Mouse (Mus musculus) WW6 (cell line): Measurements from ENCODE around the gene Adam26a.
"Not testable (repeated sequence)": the region's sequence is repeated elsewhere in the genome, so short reads cannot be mapped to it uniquely, and the experiment has no call there.

ENCODE experiments used
- DNase-seq: peaks from one replicate; pipeline ENCODE4 v3.0.0-alpha.2; 2013; ENCODE audit warnings: low read depth, low spot score

Gene Adam26a

GRCm38 (mm10) chr8:43576607-43577006, at the start of gene Adam26a:
Adam26a (minus strand) TSS chr8:43576707.
- not testable (repeated sequence) for DNase-seq

- no peak for DNase-seq
Observed at GRCm38 (mm10) chr8:43616046-43616445, 39.5 kb upstream of the Adam26a start.

- DNase-seq = not testable (repeated sequence)
Observed at GRCm38 (mm10) chr8:43603657-43604056, 27.1 kb upstream of the Adam26a start.

GRCm38 (mm10) chr8:43603166-43603565, 26.7 kb upstream of the Adam26a start:
- not testable (repeated sequence) for DNase-seq

GRCm38 (mm10) chr8:43528006-43528405, 48.5 kb downstream of the Adam26a start, which contains the start of gene Adam26b:
Adam26b (minus strand) TSS chr8:43528106.
- not testable (repeated sequence) for DNase-seq
